Mouse (Mus musculus): Measurements from ENCODE around the gene Traip. TPM values are rescaled to one million over a fixed set of nuclear protein-coding genes. Genes with fewer than 3 reads are reported as not detected.
A peak's percentile ranks its signal among the peaks of the same experiment; 100 is the strongest.

The Traip gene
- polyA plus RNA-seq, 1 experiment from 2014 or later = 23.3 TPM

GRCm38 (mm10) chr9:107963700-107964099 lies 13.8 kb downstream of the Traip start:
- H3K4me3 ChIP-seq (ENCODE audit: low read length) = no peak overlapping the region
- ATAC-seq (ENCODE audit: low FRiP score, low TSS enrichment) = peak; percentile 72
- H3K4me2 ChIP-seq (replicated peaks; ENCODE audit: low read depth, low read length) = no peak overlapping the region
- no peak overlapping the region for H3K27ac ChIP-seq (ENCODE audit: low read length)
- 15% methylated on average over 5 of the region's 5 CpGs for WGBS
- H3K9ac ChIP-seq (replicated peaks; ENCODE audit: low read length) = no peak overlapping the region
- no peaks in the 10 kb centered on the region for H3K27me3 ChIP-seq (ENCODE audit: insufficient read depth, low read length)
- H3K9me3 ChIP-seq (ENCODE audit: low read length) = no peaks in the 10 kb centered on the region
- H3K4me1 ChIP-seq (ENCODE audit: insufficient read depth, low read length) = no peaks in the 10 kb centered on the region
- H3K36me3 ChIP-seq (ENCODE audit: insufficient read depth, low read length) = peaks cover 15% of the 10 kb centered on the region

- H3K9ac ChIP-seq (replicated peaks; ENCODE audit: low read length) = no peak overlapping the region
- H3K9me3 ChIP-seq (ENCODE audit: low read length) = no peaks in the 10 kb centered on the region
- ATAC-seq (ENCODE audit: low FRiP score, low TSS enrichment) = no peak
- H3K27ac ChIP-seq (ENCODE audit: low read length) = no peak overlapping the region
- peaks cover 17% of the 10 kb centered on the region for H3K36me3 ChIP-seq (ENCODE audit: insufficient read depth, low read length)
- whole genome bisulfite sequencing = 92% methylated on average over 9 of the region's 9 CpGs
- no peak overlapping the region for H3K4me3 ChIP-seq (ENCODE audit: low read length)
- no peaks in the 10 kb centered on the region for H3K27me3 ChIP-seq (ENCODE audit: insufficient read depth, low read length)
- H3K4me2 ChIP-seq (replicated peaks; ENCODE audit: low read depth, low read length) = no peak overlapping the region
- no peaks in the 10 kb centered on the region for H3K4me1 ChIP-seq (ENCODE audit: insufficient read depth, low read length)
Measured at GRCm38 (mm10) chr9:107964681-107965080, 14.7 kb downstream of the Traip start.

GRCm38 (mm10) chr9:107966676-107967075 lies 16.7 kb downstream of the Traip start:
- H3K4me2 ChIP-seq (replicated peaks; ENCODE audit: low read depth, low read length) = no peak overlapping the region
- 85% methylated on average over 10 of the region's 10 CpGs for WGBS
- H3K9me3 ChIP-seq (ENCODE audit: low read length) = no peaks in the 10 kb centered on the region
- H3K27me3 ChIP-seq (ENCODE audit: insufficient read depth, low read length) = no peaks in the 10 kb centered on the region
- ATAC-seq (ENCODE audit: low FRiP score, low TSS enrichment) = no peak
- H3K36me3 ChIP-seq (ENCODE audit: insufficient read depth, low read length) = peaks cover 20% of the 10 kb centered on the region
- H3K4me1 ChIP-seq (ENCODE audit: insufficient read depth, low read length) = no peaks in the 10 kb centered on the region
- no peak overlapping the region for H3K27ac ChIP-seq (ENCODE audit: low read length)
- no peak overlapping the region for H3K4me3 ChIP-seq (ENCODE audit: low read length)
- H3K9ac ChIP-seq (replicated peaks; ENCODE audit: low read length) = no peak overlapping the region

GRCm38 (mm10) chr9:107967437-107967836 lies 17.5 kb downstream of the Traip start:
- no peak overlapping the region for H3K9ac ChIP-seq (replicated peaks; ENCODE audit: low read length)
- no peak for ATAC-seq (ENCODE audit: low FRiP score, low TSS enrichment)
- peaks cover 22% of the 10 kb centered on the region for H3K36me3 ChIP-seq (ENCODE audit: insufficient read depth, low read length)
- no peaks in the 10 kb centered on the region for H3K27me3 ChIP-seq (ENCODE audit: insufficient read depth, low read length)
- no peaks in the 10 kb centered on the region for H3K9me3 ChIP-seq (ENCODE audit: low read length)
- no peak overlapping the region for H3K4me3 ChIP-seq (ENCODE audit: low read length)
- H3K4me2 ChIP-seq (replicated peaks; ENCODE audit: low read depth, low read length) = no peak overlapping the region
- H3K27ac ChIP-seq (ENCODE audit: low read length) = no peak overlapping the region
- 77% methylated on average over 6 of the region's 6 CpGs for WGBS
- H3K4me1 ChIP-seq (ENCODE audit: insufficient read depth, low read length) = no peaks in the 10 kb centered on the region

- no peak overlapping the region for H3K27ac ChIP-seq (ENCODE audit: low read length)
- no peak overlapping the region for H3K4me2 ChIP-seq (replicated peaks; ENCODE audit: low read depth, low read length)
- no peaks in the 10 kb centered on the region for H3K9me3 ChIP-seq (ENCODE audit: low read length)
- no peak overlapping the region for H3K4me3 ChIP-seq (ENCODE audit: low read length)
- ATAC-seq (ENCODE audit: low FRiP score, low TSS enrichment) = no peak
- WGBS = 89% methylated on average over 7 of the region's 7 CpGs
- no peaks in the 10 kb centered on the region for H3K4me1 ChIP-seq (ENCODE audit: insufficient read depth, low read length)
- H3K27me3 ChIP-seq (ENCODE audit: insufficient read depth, low read length) = no peaks in the 10 kb centered on the region
- H3K9ac ChIP-seq (replicated peaks; ENCODE audit: low read length) = no peak overlapping the region
- peaks cover 22% of the 10 kb centered on the region for H3K36me3 ChIP-seq (ENCODE audit: insufficient read depth, low read length)
Measured at GRCm38 (mm10) chr9:107968531-107968930, 18.6 kb downstream of the Traip start.

GRCm38 (mm10) chr9:107970311-107970710 lies 20.4 kb downstream of the Traip start:
- 89% methylated on average over 5 of the region's 5 CpGs for WGBS
- Histone ChIP-seq H3K4me2 (replicated peaks; ENCODE audit: low read depth, low read length) (no peak overlapping the region), H3K9ac (replicated peaks; ENCODE audit: low read length) (no peak overlapping the region), H3K4me3 (ENCODE audit: low read length) (no peak overlapping the region), H3K4me1 (ENCODE audit: insufficient read depth, low read length) (peaks cover 3% of the 10 kb centered on the region; the same call in 1 of the 2 replicates), H3K27ac (ENCODE audit: low read length) (no peak overlapping the region), H3K36me3 (ENCODE audit: insufficient read depth, low read length) (peaks cover 22% of the 10 kb centered on the region), H3K9me3 (ENCODE audit: low read length) (no peaks in the 10 kb centered on the region), H3K27me3 (ENCODE audit: insufficient read depth, low read length) (no peaks in the 10 kb centered on the region)
- ATAC-seq (ENCODE audit: low FRiP score, low TSS enrichment) = no peak

- H3K9me3 ChIP-seq (ENCODE audit: low read length) = no peaks in the 10 kb centered on the region
- H3K4me3 ChIP-seq (ENCODE audit: low read length) = no peak overlapping the region
- no peak overlapping the region for H3K27ac ChIP-seq (ENCODE audit: low read length)
- no peak for ATAC-seq (ENCODE audit: low FRiP score, low TSS enrichment)
- H3K27me3 ChIP-seq (ENCODE audit: insufficient read depth, low read length) = no peaks in the 10 kb centered on the region
- no peak overlapping the region for H3K4me2 ChIP-seq (replicated peaks; ENCODE audit: low read depth, low read length)
- H3K36me3 ChIP-seq (ENCODE audit: insufficient read depth, low read length) = peaks cover 22% of the 10 kb centered on the region
- 72% methylated on average over 8 of the region's 8 CpGs for WGBS
- H3K4me1 ChIP-seq (ENCODE audit: insufficient read depth, low read length) = peaks cover 9% of the 10 kb centered on the region; the same call in 1 of the 2 replicates
- no peak overlapping the region for H3K9ac ChIP-seq (replicated peaks; ENCODE audit: low read length)
Measured at GRCm38 (mm10) chr9:107971690-107972541, 22.0 kb downstream of the Traip start.

- Histone ChIP-seq H3K9me3 (ENCODE audit: low read length) (no peaks in the 10 kb centered on the region), H3K27me3 (ENCODE audit: insufficient read depth, low read length) (no peaks in the 10 kb centered on the region), H3K4me3 (ENCODE audit: low read length) (no peak overlapping the region), H3K9ac (replicated peaks; ENCODE audit: low read length) (no peak overlapping the region), H3K4me2 (replicated peaks; ENCODE audit: low read depth, low read length) (no peak overlapping the region), H3K36me3 (ENCODE audit: insufficient read depth, low read length) (peaks cover 14% of the 10 kb centered on the region; the same call in 1 of the 2 replicates), H3K27ac (ENCODE audit: low read length) (peak overlapping the region; percentile 4; the same call in 1 of the 2 replicates), H3K4me1 (ENCODE audit: insufficient read depth, low read length) (peaks cover 9% of the 10 kb centered on the region; the same call in 1 of the 2 replicates)
- ATAC-seq (ENCODE audit: low FRiP score, low TSS enrichment) = no peak
- 76% methylated on average over 10 of the region's 10 CpGs for WGBS
Measured at GRCm38 (mm10) chr9:107974491-107975171, 24.7 kb downstream of the Traip start.

- peak within 1 kb of the TSS; percentile 17; the same call in 1 of the 2 replicates for H3K4me2 ChIP-seq (replicated peaks; ENCODE audit: low read depth, low read length)
- WGBS = 69% methylated on average over 12 of the region's 12 CpGs
- H3K4me1 ChIP-seq (ENCODE audit: insufficient read depth, low read length) = peaks cover 11% of the 10 kb centered on the region
- no peaks in the 10 kb centered on the region for H3K27me3 ChIP-seq (ENCODE audit: insufficient read depth, low read length)
- no peak; the same call in 1 of the 2 replicates for ATAC-seq (ENCODE audit: low FRiP score, low TSS enrichment)
- no peaks in the 10 kb centered on the region for H3K9me3 ChIP-seq (ENCODE audit: low read length)
- H3K27ac ChIP-seq (ENCODE audit: low read length) = peak within 1 kb of the TSS; percentile 63
- H3K9ac ChIP-seq (replicated peaks; ENCODE audit: low read length) = peak within 1 kb of the TSS; percentile 54; the same call in 1 of the 2 replicates
- H3K4me3 ChIP-seq (ENCODE audit: low read length) = no peak within 1 kb of the TSS; the same call in 1 of the 2 replicates
- peaks cover 11% of the 10 kb centered on the region; the same call in 1 of the 2 replicates for H3K36me3 ChIP-seq (ENCODE audit: insufficient read depth, low read length)
Measured at GRCm38 (mm10) chr9:107975399-107976386, 25.8 kb downstream of the Traip start, which contains the start of gene Uba7. Uba7 (plus strand) TSS chr9:107975505.

Data from kidney, embryonic 16.5 days (tissue).